Mouse (Mus musculus) kidney, postnatal 0 days (tissue): ENCODE data around the gene Ascl2. TPM values are rescaled to one million over a fixed set of nuclear protein-coding genes. Genes with fewer than 3 reads are reported as not detected.

Experiments
- ATAC-seq: fragments of 200-750 bp; cut with Nextera tagmentation; replicated peaks from 2 replicates; pipeline ENCODE4 v1.8.0; 2017; ENCODE audit warnings: low read depth, moderate number of reproducible peaks, moderate TSS enrichment, moderate library complexity; ENCODE audit not compliant: low FRiP score
- DNase-seq: peaks from one replicate; pipeline ENCODE4 v3.0.0-alpha.2; 2016; ENCODE audit warnings: low spot score
- H3K27ac ChIP-seq: fragments of 300-500 bp; sonication (generic); 2 replicates; pipeline ENCODE4 v1.5.1; 2014; ENCODE audit warnings: mild to moderate bottlenecking
- H3K27me3 ChIP-seq: fragments of 300-500 bp; sonication (generic); 2 replicates; pipeline ENCODE4 v1.6.1; 2014; ENCODE audit warnings: low read length, mixed read lengths; ENCODE audit not compliant: insufficient read depth
- H3K36me3 ChIP-seq: fragments of 300-500 bp; sonication (generic); 2 replicates; pipeline ENCODE4 v1.6.1; 2014; ENCODE audit warnings: low read length, mixed read lengths; ENCODE audit not compliant: insufficient read depth
- H3K4me1 ChIP-seq: fragments of 300-500 bp; sonication (generic); replicated peaks from 2 replicates; pipeline ENCODE4 v1.6.1; 2014; ENCODE audit warnings: antibody characterized with exemption, low read length, mixed read lengths; ENCODE audit not compliant: insufficient read depth
- H3K4me2 ChIP-seq: fragments of 300-500 bp; sonication (generic); 2 replicates; pipeline ENCODE4 v1.6.1; 2014; ENCODE audit warnings: mild to moderate bottlenecking, low read length, moderate library complexity, mixed read lengths
- H3K4me3 ChIP-seq: fragments of 300-500 bp; sonication (generic); replicated peaks from 2 replicates; pipeline ENCODE4 v1.5.1; 2014; ENCODE audit warnings: low read depth, low read length
- H3K9ac ChIP-seq: fragments of 300-500 bp; sonication (generic); 2 replicates; pipeline ENCODE4 v1.6.1; 2014; ENCODE audit warnings: low read depth, low read length
- H3K9me3 ChIP-seq: fragments of 300-500 bp; sonication (generic); replicated peaks from 2 replicates; pipeline ENCODE4 v1.6.1; 2016; ENCODE audit warnings: low read length, inconsistent platforms, mixed read lengths
- CTCF ChIP-seq: IDR thresholded peaks from 2 replicates; pipeline ENCODE4 v1.5.1; 2016; ENCODE audit warnings: antibody characterized with exemption, low read depth, mild to moderate bottlenecking, moderate library complexity
- WGBS: fragments of 180-500 bp; shearing (Covaris S2); extraction: QIAGEN DNeasy Blood & Tissue Kit; methylation state at CpG from one replicate; pipeline ENCODE4 v1.1.7; 2014; 5-methylcytosine and 5-hydroxymethylcytosine counted together
- polyA plus RNA-seq: library from polyadenylated mRNA; unstranded; fragments of >200 nt; fragmentation: Nextera tagmentation; extraction: Ambion mirVana; gene quantifications from 2 replicates; pipeline ENCODE4 v1.2.1, GENCODE M21; 2015

Ascl2 gene
- 0.60 and 1.2 TPM in 2 replicates for polyA plus RNA-seq

DNA sequence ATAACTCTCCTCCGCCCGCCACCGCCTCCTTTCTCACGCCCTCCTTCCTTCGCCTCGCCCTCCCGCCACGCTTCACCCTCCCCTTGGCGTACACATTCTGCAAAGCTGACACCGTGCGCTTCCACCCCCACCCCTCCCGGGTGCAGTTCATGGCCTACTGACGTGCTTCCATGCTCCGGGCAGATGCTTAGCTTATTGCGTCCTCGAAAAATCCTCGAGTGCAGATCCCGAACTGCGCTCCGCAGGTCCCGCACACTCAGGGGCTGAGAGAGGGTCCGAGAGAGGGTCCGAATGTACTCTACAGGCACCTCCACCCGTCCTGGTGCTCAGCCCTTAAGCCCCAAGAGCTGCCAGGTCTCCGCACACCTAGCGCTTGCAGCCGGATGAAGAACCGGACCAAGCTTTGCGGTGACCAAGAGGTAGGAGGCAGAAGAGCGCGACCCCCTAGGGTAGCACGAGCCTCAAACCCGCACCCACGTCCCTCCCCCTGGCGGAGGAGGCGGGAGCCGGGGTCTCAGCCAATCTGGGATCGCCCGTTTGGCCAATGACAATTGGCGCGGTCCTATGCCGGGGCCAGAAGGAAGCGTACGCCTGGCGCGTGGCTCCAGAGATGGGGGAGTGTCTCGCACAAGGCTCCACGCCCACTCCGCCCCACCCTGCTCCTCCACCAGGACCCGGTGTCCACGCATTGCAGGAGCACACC lies at the start of gene Ascl2:
TSS of gene Ascl2 (minus strand) at position 456 of the 703 bp plus-strand sequence.
- no peak within 1 kb of the TSS for H3K27ac ChIP-seq

DNA sequence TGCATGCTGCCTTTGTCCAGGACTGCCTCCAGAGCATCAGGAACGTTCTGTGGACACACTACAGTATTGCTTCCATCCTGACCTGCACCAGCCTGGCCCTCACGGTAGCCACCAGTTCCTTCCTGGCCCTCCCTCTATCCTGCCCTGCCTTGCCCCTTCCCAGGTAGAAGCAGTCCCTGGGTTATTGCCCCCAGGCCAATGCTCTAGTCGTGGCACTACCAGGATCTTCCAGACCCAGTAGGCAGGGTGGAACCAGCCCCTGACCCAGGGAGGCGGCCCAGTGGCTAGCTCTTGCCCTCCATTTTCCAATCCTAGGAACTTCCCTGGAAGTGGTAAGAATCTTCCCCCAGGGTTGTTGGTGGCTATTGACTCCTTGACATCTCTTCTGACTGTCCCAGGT lies 48.1 kb upstream of the Ascl2 start:
- no peak for DNase-seq
- no peak overlapping the region for H3K9ac ChIP-seq
- TF ChIP-seq CTCF: no peak
- no peaks in the 10 kb centered on the region for H3K27me3 ChIP-seq
- H3K36me3 ChIP-seq: no peaks in the 10 kb centered on the region
- ATAC-seq: no peak
- H3K4me2 ChIP-seq: no peak overlapping the region
- H3K27ac ChIP-seq: peak overlapping the region; percentile 54; the same call in 1 of the 2 replicates
- 73% methylated on average over 4 of the region's 4 CpGs for WGBS
- peaks cover 20% of the 10 kb centered on the region; the same call in 1 of the 2 replicates for H3K4me1 ChIP-seq
- no peak overlapping the region for H3K4me3 ChIP-seq
- no peaks in the 10 kb centered on the region for H3K9me3 ChIP-seq

More for the DNA sequence above, at the start of gene Ascl2:
- peaks cover 57% of the 10 kb centered on the region for H3K27me3 ChIP-seq
- H3K4me1 ChIP-seq: peaks cover 11% of the 10 kb centered on the region
- peak within 1 kb of the TSS; percentile 81 for H3K4me2 ChIP-seq
- no peak within 1 kb of the TSS for H3K9ac ChIP-seq
- TF ChIP-seq CTCF: no peak
- H3K36me3 ChIP-seq: no peaks in the 10 kb centered on the region
- peak within 1 kb of the TSS; percentile 37 for H3K4me3 ChIP-seq
- peak; percentile 48; the same call in 1 of the 2 replicates for ATAC-seq
- H3K9me3 ChIP-seq: no peaks in the 10 kb centered on the region
- under 1% methylated on average over 51 of the region's 51 CpGs for WGBS
- peak; percentile 21 for DNase-seq

DNA sequence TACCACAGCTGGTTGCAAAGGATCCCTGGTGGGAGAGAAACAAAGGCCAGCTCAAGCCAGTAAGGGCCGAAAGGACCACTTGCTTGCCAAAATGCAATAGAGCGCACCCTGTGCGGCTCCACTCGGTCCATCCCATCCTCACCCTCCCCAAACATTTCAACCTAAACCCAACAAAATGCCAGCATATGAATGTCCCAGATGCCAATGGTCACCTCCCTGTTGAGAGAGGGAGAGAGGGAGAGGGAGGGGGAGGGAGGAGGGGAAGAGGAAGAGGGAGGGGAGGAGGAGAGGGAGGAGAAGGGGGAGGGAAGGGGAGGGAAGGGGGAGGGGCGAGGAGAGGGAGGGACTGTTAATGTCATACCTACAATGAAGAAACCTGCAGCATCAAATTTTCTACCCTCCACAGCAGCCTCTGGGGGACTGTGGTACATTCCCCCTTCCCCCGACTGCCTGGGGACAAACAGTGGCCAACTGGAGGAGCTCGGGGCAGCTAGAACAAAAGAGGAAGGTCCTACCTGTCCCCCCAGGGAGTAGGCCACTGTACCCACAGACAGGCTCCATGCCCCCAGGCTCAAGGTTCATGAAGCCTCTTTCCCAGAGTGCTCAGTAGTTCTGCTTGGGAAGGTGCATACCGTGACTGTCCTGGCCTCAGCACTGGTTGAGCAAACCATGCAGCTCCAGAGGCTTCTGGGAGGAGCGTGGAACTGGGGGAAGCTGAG lies 47.5 kb upstream of the Ascl2 start:
- WGBS: 47% methylated on average over 8 of the region's 9 CpGs
- 0 out of 2 replicates have a peak overlapping the region, but pooled peaks have one; percentile 19 for H3K4me2 ChIP-seq
- peaks cover 21% of the 10 kb centered on the region; the same call in 1 of the 2 replicates for H3K4me1 ChIP-seq

DNA sequence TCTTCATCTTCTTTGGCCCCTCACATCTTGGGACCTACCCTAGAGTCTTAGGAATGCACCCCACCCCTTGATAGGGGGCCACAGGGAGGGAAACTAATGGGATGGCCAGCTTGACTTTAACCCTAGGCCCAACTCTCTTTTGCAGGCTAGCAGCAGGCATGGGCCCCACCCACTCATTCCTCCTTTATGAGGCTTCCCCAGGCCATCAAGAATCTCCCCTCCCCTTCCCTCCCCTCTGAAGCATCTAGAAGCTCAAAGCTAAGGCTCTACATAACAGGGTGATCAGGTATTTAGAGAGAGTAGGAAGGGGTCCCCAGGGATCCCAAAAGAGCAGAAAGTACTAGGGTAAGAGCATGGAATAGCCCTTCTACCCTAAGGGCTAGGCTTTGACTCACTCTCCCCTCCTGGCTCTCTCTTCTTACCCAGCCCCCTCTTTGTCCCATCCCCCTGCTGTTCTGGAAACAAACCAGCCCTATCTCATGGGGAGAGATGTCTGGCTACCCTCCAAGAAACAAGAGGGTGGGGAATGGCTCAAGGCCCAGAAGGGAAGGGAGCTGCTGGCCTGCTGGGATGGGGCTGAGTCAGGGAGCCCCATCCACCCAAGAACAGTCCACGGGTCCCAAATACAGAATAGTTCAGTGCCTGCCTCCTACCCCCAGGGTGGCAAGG lies 46.8 kb upstream of the Ascl2 start:
- H3K4me2 ChIP-seq: 0 out of 2 replicates have a peak overlapping the region, but pooled peaks have one; percentile 19
- peaks cover 21% of the 10 kb centered on the region; the same call in 1 of the 2 replicates for H3K4me1 ChIP-seq
- 14% methylated on average over 1 of the region's 1 CpGs for WGBS

More for the DNA sequence above, 47.5 kb upstream of the Ascl2 start:
- peak; percentile 18; the same call in 1 of the 2 replicates for ATAC-seq
- Histone ChIP-seq H3K9me3 (no peaks in the 10 kb centered on the region), H3K36me3 (no peaks in the 10 kb centered on the region), H3K4me3 (no peak overlapping the region), H3K27me3 (no peaks in the 10 kb centered on the region), H3K27ac (peak overlapping the region; percentile 71; the same call in 1 of the 2 replicates), H3K9ac (no peak overlapping the region)
- TF ChIP-seq CTCF: no peak
- no peak for DNase-seq

DNA sequence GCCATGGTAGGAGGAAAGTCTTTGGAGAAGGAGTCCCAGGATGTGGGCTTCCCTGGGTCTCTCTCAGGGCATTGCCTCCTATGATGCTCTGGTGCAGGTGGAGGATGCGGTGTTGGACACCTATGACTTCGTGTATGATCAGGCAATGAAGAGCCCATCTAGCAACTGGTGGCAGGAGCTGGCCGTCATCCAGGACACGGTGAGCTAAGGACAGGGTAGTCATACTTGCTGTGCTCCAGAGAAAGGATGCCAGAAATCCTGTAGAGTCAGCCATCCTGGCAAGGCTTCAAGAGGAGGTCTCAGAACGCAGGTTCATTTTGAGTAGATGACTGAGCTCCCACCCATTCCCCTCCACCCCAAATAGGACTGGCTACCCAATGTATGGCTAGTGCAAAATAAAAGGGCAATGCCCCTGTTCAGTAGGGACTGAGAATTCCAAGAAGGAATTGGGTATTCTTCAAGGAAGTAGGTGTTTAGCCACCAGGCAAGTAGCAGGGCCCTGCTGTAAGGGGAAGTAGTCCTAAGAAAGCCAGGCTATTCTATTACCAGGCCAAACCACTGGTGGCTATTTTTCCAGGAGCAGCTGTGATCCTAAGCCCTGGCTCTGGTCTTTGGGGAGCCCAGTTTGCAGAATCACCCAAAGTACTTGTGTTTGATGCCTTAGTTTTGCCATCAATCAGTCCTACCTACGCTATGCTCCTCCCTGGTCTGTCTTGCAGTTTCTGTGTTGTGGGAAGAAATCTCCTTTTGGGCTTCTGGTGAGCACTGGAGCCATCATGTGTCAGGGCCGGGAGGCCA lies 46.0 kb upstream of the Ascl2 start:
- Histone ChIP-seq H3K27ac (peak overlapping the region; percentile 71), H3K4me1 (peaks cover 21% of the 10 kb centered on the region; the same call in 1 of the 2 replicates), H3K4me3 (no peak overlapping the region), H3K36me3 (no peaks in the 10 kb centered on the region), H3K9me3 (no peaks in the 10 kb centered on the region), H3K27me3 (no peaks in the 10 kb centered on the region), H3K4me2 (no peak overlapping the region), H3K9ac (no peak overlapping the region)
- DNase-seq: no peak
- TF ChIP-seq CTCF: no peak
- no peak for ATAC-seq
- WGBS: 69% methylated on average over 7 of the region's 7 CpGs

More for the DNA sequence above, 46.8 kb upstream of the Ascl2 start:
- TF ChIP-seq CTCF: no peak
- ATAC-seq (peak; percentile 31; the same call in 1 of the 2 replicates), DNase-seq (peak; percentile 84)
- Histone ChIP-seq H3K9ac (no peak overlapping the region), H3K4me3 (no peak overlapping the region), H3K27me3 (no peaks in the 10 kb centered on the region), H3K27ac (peak overlapping the region; percentile 71), H3K36me3 (no peaks in the 10 kb centered on the region), H3K9me3 (no peaks in the 10 kb centered on the region)
